Mouse (Mus musculus): ENCODE results near the gene Cfap97d2.

DNA sequence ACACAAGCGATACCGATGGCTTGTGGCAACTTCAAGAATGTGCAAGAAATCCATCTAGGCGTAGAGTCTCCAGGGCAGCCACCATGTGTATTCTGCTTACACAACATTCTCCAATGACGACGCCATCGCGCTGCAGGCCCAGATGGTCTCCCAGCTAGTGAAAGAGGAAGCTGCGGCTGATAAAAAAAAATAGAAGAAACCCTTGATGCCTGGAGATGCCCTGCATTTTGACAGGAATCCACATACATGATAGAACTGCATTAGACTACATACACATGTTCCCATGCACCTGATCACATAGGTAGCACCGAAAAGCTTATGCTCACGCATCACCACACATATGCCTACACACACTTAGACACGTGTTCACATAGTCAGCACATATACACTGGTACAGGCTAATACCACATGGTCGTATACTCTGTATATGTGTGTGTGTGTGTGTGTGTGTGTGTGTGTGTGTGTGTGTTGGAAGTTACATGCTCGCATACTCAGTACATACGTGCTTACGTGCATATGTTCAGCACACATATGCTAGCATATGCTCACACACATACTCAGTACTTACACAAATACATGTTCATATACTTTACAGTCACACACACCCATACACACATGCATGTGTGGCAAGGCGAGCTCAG lies 19.9 kb upstream of the Cfap97d2 start:
- no peak for TF ChIP-seq CTCF (IDR thresholded peaks at IDR 0.05; ENCODE audit: low read depth)
- no peak for TF ChIP-seq EP300 (optimal IDR thresholded peaks at IDR 0.05)

Measured in stomach, postnatal 0 days (tissue).